8 mouse cellular contexts compared by ENCODE assay signal in genomic region chr8:128359521-128360318, GRCm38 (mm10). TPM values are rescaled to one million over a fixed set of nuclear protein-coding genes. Genes with fewer than 3 reads are reported as not detected.
DNase-seq lines count a peak whose midpoint lies in the region; ATAC-seq and TF ChIP-seq lines count a peak whose summit lies in the region.

No protein-coding gene starts in this region.

- H3K4me1 ChIP-seq in heart, embryonic 12.5 days (replicated peaks), result peaks cover 34% of the 10 kb centered on the region
- peaks cover 4% of the 10 kb centered on the region for H3K4me1 ChIP-seq in testis, adult 2 months (ENCODE audit: control insufficient read depth, insufficient read depth, low read length)

- peaks cover 57% of the 10 kb centered on the region for H3K79me2 ChIP-seq in macrophage (ENCODE audit: inconsistent target)

- peak; percentile 6 to 38 for DNase-seq in cerebellum, postnatal 25 days
- no peak for DNase-seq in cerebellum, adult 8-10 months
- peak; percentile 73 for DNase-seq in embryo, embryonic 11 days
- DNase-seq in kidney, postnatal 14 days, result peak; percentile 42

- TF ChIP-seq CTCF in testis, adult 2 months (IDR thresholded peaks at IDR 0.05; ENCODE audit: control insufficient read depth, insufficient read depth, insufficient replicate concordance, low read depth, low read length), result no peak

- TF ChIP-seq POLR2A in testis, adult 2 months (IDR thresholded peaks at IDR 0.05; ENCODE audit: control insufficient read depth, low read depth, low read length), result no peak

- H3K27ac ChIP-seq in heart, embryonic 12.5 days (ENCODE audit: poor library complexity, severe bottlenecking), result peak overlapping the region; percentile 97
- peak overlapping the region; percentile 99 for H3K27ac ChIP-seq in macrophage
- H3K27ac ChIP-seq in testis, adult 2 months (ENCODE audit: control insufficient read depth, insufficient read depth, low read depth, low read length), result peak overlapping the region; percentile 12

- under 1% methylated on average over 40 of the region's 40 CpGs for WGBS in heart, embryonic 12.5 days
- WGBS in macrophage (ENCODE audit: missing documents), result 2% methylated on average over 38 of the region's 40 CpGs

- peaks cover 12% of the 10 kb centered on the region for H3K36me3 ChIP-seq in heart, embryonic 12.5 days
- peaks cover 12% of the 10 kb centered on the region; the same call in 1 of the 2 replicates for H3K36me3 ChIP-seq in macrophage (ENCODE audit: inconsistent target)
- no peaks in the 10 kb centered on the region for H3K36me3 ChIP-seq in testis, adult 2 months (ENCODE audit: control insufficient read depth, insufficient read depth, low read length)

- peak; percentile 14 for ATAC-seq in CD4-positive, CD25-positive, alpha-beta regulatory T cell, adult 4 months
- no peak for ATAC-seq in heart, embryonic 12.5 days (ENCODE audit: insufficient number of reproducible peaks, low FRiP score)

- no peaks in the 10 kb centered on the region for H3K27me3 ChIP-seq in heart, embryonic 12.5 days (replicated peaks)
- no peaks in the 10 kb centered on the region for H3K27me3 ChIP-seq in testis, adult 2 months (ENCODE audit: control insufficient read depth, insufficient read depth, low read length)

- H3K9me3 ChIP-seq in heart, embryonic 12.5 days (replicated peaks), result no peaks in the 10 kb centered on the region

- H3K9ac ChIP-seq in heart, embryonic 12.5 days, result peak overlapping the region; percentile 94

- H3K4me3 ChIP-seq in heart, embryonic 12.5 days, result peak overlapping the region; percentile 83
- peak overlapping the region; percentile 88 for H3K4me3 ChIP-seq in macrophage (ENCODE audit: inconsistent target)
- H3K4me3 ChIP-seq in testis, adult 2 months (ENCODE audit: control insufficient read depth, low read depth, low read length), result peak overlapping the region; percentile 76

- peak overlapping the region; percentile 83 for H3K4me2 ChIP-seq in heart, embryonic 12.5 days

RNA-seq across cellular contexts. Expression of gene Nrp1, which starts 1.3 kb away (rescaled TPM):
- polyA plus RNA-seq in CD4-positive, CD25-positive, alpha-beta regulatory T cell, adult 4 months (2017; shearing (Covaris generic)), result 100 to 1,000 TPM; 219 to 377 TPM
- polyA plus RNA-seq in heart, embryonic 12.5 days (2016; fragmentation: Nextera tagmentation; extraction: Ambion mirVana), result 135 and 138 TPM in 2 replicates
- total RNA-seq in macrophage (2018; cell fraction: chromatin; rRNA removed), result 100 to 1,000 TPM in 23 of 26 experiments, 10 to 100 TPM in 3; 76.0 to 810 (median 421) TPM
- total RNA-seq in macrophage (2018; cell fraction: cytosol; rRNA removed), result 100 to 1,000 TPM; 108 to 542 (median 268) TPM
- 100 to 1,000 TPM; 119 to 954 (median 432) TPM for total RNA-seq in macrophage (2018; cell fraction: nucleus; rRNA removed)
- 277 to 373 TPM (median 350 TPM) in 3 replicates for polyA plus RNA-seq in macrophage (2018)
- polyA plus RNA-seq in testis, adult 2 months (2012; rRNA removed), result 1.3 and 1.7 TPM in 2 replicates

Comparison
In these comparisons a context has a peak if more than half of its experiments do, and no peak if none do; other contexts are left out.
1. H3K27ac ChIP-seq: peak in every context shown above with its lines; median percentile 99 in macrophage; 97 in heart, embryonic 12.5 days; 12 in testis, adult 2 months.
2. RNA of gene Nrp1, which starts 1.3 kb away (polyA plus RNA-seq): 219 to 377 TPM in CD4-positive, CD25-positive, alpha-beta regulatory T cell, adult 4 months, 277 to 373 TPM in macrophage and 135 to 138 TPM in heart, embryonic 12.5 days; 1.3 to 1.7 TPM in testis, adult 2 months; every median in the first group is over 10 times any median in the second.
3. Peak in every context shown above with its lines, with median percentiles within 50 percentile points of each other: H3K4me3 ChIP-seq.